11 mouse cellular contexts compared by ENCODE assay signal in the genomic region with DNA sequence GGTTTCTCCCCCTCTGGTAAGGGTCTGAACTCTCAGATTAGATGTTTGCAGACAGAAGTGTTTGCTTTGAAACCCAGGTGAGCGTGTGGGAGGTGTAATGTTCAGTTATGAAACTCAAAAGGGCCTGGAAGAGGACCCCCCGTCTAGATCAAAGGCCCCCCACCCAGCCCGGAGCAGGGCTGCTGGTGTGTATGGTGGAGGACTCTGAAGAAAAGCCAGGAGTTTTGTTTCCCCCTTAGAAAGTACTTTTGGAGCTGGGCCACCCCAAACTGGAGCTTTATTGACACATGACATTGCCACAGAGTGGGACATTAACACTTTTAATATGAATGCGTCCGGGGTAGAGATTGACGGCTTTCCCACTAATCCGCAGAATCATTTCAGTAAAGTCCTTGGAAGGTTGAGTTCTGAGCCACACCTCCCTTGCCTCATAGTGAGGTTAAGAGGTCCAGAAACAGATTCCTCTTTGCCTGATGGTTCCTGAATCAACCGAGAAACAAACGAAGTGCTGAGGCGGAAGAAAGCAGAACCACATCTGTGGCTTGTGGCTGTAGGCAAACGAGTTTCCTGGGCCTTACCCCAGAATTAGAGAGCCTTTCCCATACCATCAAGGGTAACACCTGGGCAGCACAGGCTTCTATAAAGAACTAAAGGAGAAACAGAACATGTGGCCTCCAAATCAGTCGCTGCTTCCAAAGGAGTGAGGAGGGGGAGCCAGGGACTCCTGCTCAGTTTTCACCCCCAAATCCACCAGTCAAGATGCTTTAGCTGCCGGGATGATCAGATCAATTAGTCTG.
A peak's percentile ranks its signal among the peaks of the same experiment; 100 is the strongest.
DNase-seq lines count a peak whose midpoint lies in the region; ATAC-seq lines count a peak whose summit lies in the region.
"Had no signal": no experiment of that assay in that cellular context is flagged by ENCODE, and none has a peak within 500 bp of the region (broad histone marks: within the 10 kb centered on the region; RNA-seq: fewer than 3 reads in every experiment).

No protein-coding gene starts in this region.

- intact Hi-C loops in gastrocnemius, postnatal 14 days (cut with DNase I; ENCODE audit: low total_unique reads): no loop called here

- no peaks in the 10 kb centered on the region for H3K27me3 ChIP-seq in forebrain, embryonic 11.5 days (ENCODE audit: control insufficient read depth, insufficient read depth, low read length)
- H3K27me3 ChIP-seq in forebrain, embryonic 14.5 days (replicated peaks; ENCODE audit: control insufficient read depth, insufficient read depth, low read length): no peaks in the 10 kb centered on the region
- no peaks in the 10 kb centered on the region for H3K27me3 ChIP-seq in midbrain, embryonic 10.5 days (ENCODE audit: low read depth, poor library complexity, severe bottlenecking)
- H3K27me3 ChIP-seq in midbrain, embryonic 15.5 days (replicated peaks): no peaks in the 10 kb centered on the region
- no peaks in the 10 kb centered on the region for H3K27me3 ChIP-seq in liver, embryonic 12.5 days (replicated peaks)
- H3K27me3 ChIP-seq: megakaryocyte, embryonic 14.5 days had no signal

- H3K27ac ChIP-seq in forebrain, embryonic 11.5 days (ENCODE audit: low read depth, low read length): no peak overlapping the region
- no peak overlapping the region for H3K27ac ChIP-seq in forebrain, embryonic 14.5 days (ENCODE audit: low read depth, low read length)
- H3K27ac ChIP-seq in midbrain, embryonic 10.5 days (replicated peaks): peak overlapping the region; percentile 42
- H3K27ac ChIP-seq in midbrain, embryonic 15.5 days: no peak overlapping the region
- peak overlapping the region; percentile 33; the same call in 1 of the 2 replicates for H3K27ac ChIP-seq in liver, embryonic 12.5 days
- H3K27ac ChIP-seq: heart, adult 2 months had no signal

- no peak overlapping the region for H3K4me2 ChIP-seq in forebrain, embryonic 11.5 days (ENCODE audit: low read depth, low read length, severe bottlenecking)
- H3K4me2 ChIP-seq in forebrain, embryonic 14.5 days (ENCODE audit: low read length): no peak overlapping the region
- H3K4me2 ChIP-seq in midbrain, embryonic 15.5 days: no peak overlapping the region
- no peak overlapping the region for H3K4me2 ChIP-seq in liver, embryonic 12.5 days

- no peaks in the 10 kb centered on the region for H3K36me3 ChIP-seq in forebrain, embryonic 11.5 days (ENCODE audit: control insufficient read depth, insufficient read depth, low read length)
- H3K36me3 ChIP-seq in forebrain, embryonic 14.5 days (ENCODE audit: control insufficient read depth, insufficient read depth, low read length): no peaks in the 10 kb centered on the region
- no peaks in the 10 kb centered on the region for H3K36me3 ChIP-seq in midbrain, embryonic 10.5 days
- no peaks in the 10 kb centered on the region for H3K36me3 ChIP-seq in midbrain, embryonic 15.5 days (replicated peaks)
- H3K36me3 ChIP-seq in liver, embryonic 12.5 days: no peaks in the 10 kb centered on the region

- ATAC-seq in forebrain, embryonic 11.5 days (replicated peaks; ENCODE audit: low FRiP score): no peak
- ATAC-seq in forebrain, embryonic 14.5 days: no peak
- no peak for ATAC-seq in midbrain, embryonic 15.5 days (replicated peaks)
- no peak for ATAC-seq in liver, embryonic 12.5 days
- ATAC-seq in erythroid progenitor cell, adult 5-6 weeks (replicated peaks; ENCODE audit: low FRiP score, poor library complexity, severe bottlenecking): no peak
- ATAC-seq: forebrain, embryonic 16.5 days had no signal

- no peak overlapping the region for H3K4me3 ChIP-seq in forebrain, embryonic 11.5 days (ENCODE audit: low read depth, low read length)
- no peak overlapping the region for H3K4me3 ChIP-seq in forebrain, embryonic 14.5 days (ENCODE audit: low read depth, low read length)
- no peak overlapping the region for H3K4me3 ChIP-seq in midbrain, embryonic 10.5 days
- H3K4me3 ChIP-seq in midbrain, embryonic 15.5 days: no peak overlapping the region
- H3K4me3 ChIP-seq in liver, embryonic 12.5 days: no peak overlapping the region
- H3K4me3 ChIP-seq: heart, adult 2 months; megakaryocyte, embryonic 14.5 days had no signal

- H3K4me1 ChIP-seq in forebrain, embryonic 11.5 days (replicated peaks; ENCODE audit: control insufficient read depth, insufficient read depth, low read length): no peaks in the 10 kb centered on the region
- no peaks in the 10 kb centered on the region for H3K4me1 ChIP-seq in forebrain, embryonic 14.5 days (ENCODE audit: control insufficient read depth, insufficient read depth, low read length)
- peaks cover 35% of the 10 kb centered on the region for H3K4me1 ChIP-seq in midbrain, embryonic 10.5 days
- no peaks in the 10 kb centered on the region for H3K4me1 ChIP-seq in midbrain, embryonic 15.5 days
- H3K4me1 ChIP-seq in liver, embryonic 12.5 days: peaks cover 20% of the 10 kb centered on the region

- H3K9me3 ChIP-seq in forebrain, embryonic 11.5 days (ENCODE audit: control insufficient read depth, low read length): no peaks in the 10 kb centered on the region
- H3K9me3 ChIP-seq in forebrain, embryonic 14.5 days (replicated peaks; ENCODE audit: control insufficient read depth, low read length): no peaks in the 10 kb centered on the region
- H3K9me3 ChIP-seq in midbrain, embryonic 10.5 days (replicated peaks): no peaks in the 10 kb centered on the region
- H3K9me3 ChIP-seq in midbrain, embryonic 15.5 days: no peaks in the 10 kb centered on the region
- no peaks in the 10 kb centered on the region for H3K9me3 ChIP-seq in liver, embryonic 12.5 days (replicated peaks)
- H3K9me3 ChIP-seq: megakaryocyte, embryonic 14.5 days had no signal

- 69% methylated on average over 13 of the region's 13 CpGs for WGBS in forebrain, embryonic 11.5 days
- WGBS in forebrain, embryonic 14.5 days: 63% methylated on average over 13 of the region's 13 CpGs
- 80% methylated on average over 13 of the region's 13 CpGs for WGBS in midbrain, embryonic 10.5 days
- 70% methylated on average over 13 of the region's 13 CpGs for WGBS in midbrain, embryonic 15.5 days
- 59% methylated on average over 13 of the region's 13 CpGs for WGBS in liver, embryonic 12.5 days (ENCODE audit: insufficient replicate concordance)

- DNase-seq in forebrain, embryonic 11.5 days (ENCODE audit: low spot score): peak; percentile 20
- no peak for DNase-seq in forebrain, embryonic 14.5 days (ENCODE audit: low spot score)
- no peak for DNase-seq in midbrain, embryonic 10.5 days (ENCODE audit: low spot score)
- DNase-seq in thymus, postnatal 25 days: peak; percentile 52
- no peak for DNase-seq in gastrocnemius, postnatal 14 days

- no peak overlapping the region for H3K9ac ChIP-seq in forebrain, embryonic 11.5 days (ENCODE audit: low read length)
- H3K9ac ChIP-seq in forebrain, embryonic 14.5 days (ENCODE audit: low read length): no peak overlapping the region
- H3K9ac ChIP-seq in midbrain, embryonic 15.5 days: no peak overlapping the region
- no peak overlapping the region for H3K9ac ChIP-seq in liver, embryonic 12.5 days

Comparison
In these comparisons a context has a peak if more than half of its experiments do, and no peak if none do; other contexts are left out.
1. DNase-seq: peak in forebrain, embryonic 11.5 days (single experiment) and thymus, postnatal 25 days (single experiment); none in forebrain, embryonic 14.5 days (single experiment), midbrain, embryonic 10.5 days (single experiment) and gastrocnemius, postnatal 14 days (single experiment).
2. H3K27ac ChIP-seq: peak in midbrain, embryonic 10.5 days (single experiment) and liver, embryonic 12.5 days (single experiment); none in forebrain, embryonic 11.5 days (single experiment), forebrain, embryonic 14.5 days (single experiment) and midbrain, embryonic 15.5 days (single experiment).